Mouse (Mus musculus) erythroblast, embryonic 14.5 days (primary cell): ENCODE data around the gene Pole.

ENCODE experiments used
- GATA1 ChIP-seq: IDR thresholded peaks from 2 replicates; pipeline ENCODE4 v1.6.1; 2012; ENCODE audit warnings: low read length, inconsistent platforms, mixed read lengths
- TAL1 ChIP-seq: IDR thresholded peaks from 3 replicates; pipeline ENCODE4 v1.6.1; 2012; ENCODE audit warnings: low read length, inconsistent platforms, mixed read lengths

- TF ChIP-seq GATA1 (no peak), TAL1 (no peak)
These were observed 77.9 kb downstream of the Pole start for GRCm38 (mm10) chr5:110363822-110364545.
